Mouse (Mus musculus) urinary bladder, postnatal 4 days (tissue): ENCODE measurements at regions not wholly inside any gene's neighbourhood (a gene's known extent, or its start where the extent isn't known, plus 50 kb on each side); places are given as distances from the start of the nearest gene placed in this dataset.

ENCODE experiments used
- DNase-seq, 2 experiments: peaks; one replicate each; pipeline ENCODE4 v3.0.0; 2021 to 2022; ENCODE audit warnings: low spot score in 2 of 2

- DNase-seq, result no peak
These were observed 166.0 kb downstream of the Mreg start for GRCm38 (mm10) chr1:72046072-72046471.

GRCm38 (mm10) chr1:72038518-72038917 lies 173.6 kb downstream of the Mreg start:
- no peak for DNase-seq

GRCm38 (mm10) chr1:72036600-72036999 lies 175.5 kb downstream of the Mreg start:
- DNase-seq, result no peak

GRCm38 (mm10) chr1:72036141-72036540 lies 176.0 kb downstream of the Mreg start:
- no peak for DNase-seq

GRCm38 (mm10) chr1:72033941-72034340 lies 178.2 kb downstream of the Mreg start:
- DNase-seq, result no peak

GRCm38 (mm10) chr1:72032214-72032613 lies 179.9 kb downstream of the Mreg start:
- DNase-seq, result no peak

GRCm38 (mm10) chr1:72030763-72031405 lies 181.2 kb downstream of the Mreg start:
- no peak for DNase-seq

- no peak for DNase-seq
These were observed 182.5 kb downstream of the Mreg start for GRCm38 (mm10) chr1:72029625-72030024.

- DNase-seq, result no peak
These were observed 185.2 kb downstream of the Mreg start for GRCm38 (mm10) chr1:72026861-72027260.

GRCm38 (mm10) chr1:72022631-72023030 lies 189.5 kb downstream of the Mreg start:
- DNase-seq, result no peak

- no peak for DNase-seq
These were observed 193.5 kb downstream of the Mreg start for GRCm38 (mm10) chr1:72018479-72019222.

GRCm38 (mm10) chr1:72017814-72018478 lies 194.2 kb downstream of the Mreg start:
- DNase-seq, result no peak

GRCm38 (mm10) chr1:72015471-72015870 lies 196.6 kb downstream of the Mreg start:
- no peak for DNase-seq

- no peak for DNase-seq
These were observed 197.5 kb downstream of the Mreg start for GRCm38 (mm10) chr1:72014580-72014979.

GRCm38 (mm10) chr1:72013863-72014262 lies 198.2 kb downstream of the Mreg start:
- DNase-seq, result no peak

GRCm38 (mm10) chr1:72012710-72013109 lies 199.4 kb downstream of the Mreg start:
- DNase-seq, result no peak

GRCm38 (mm10) chr1:72009270-72009928 lies 202.7 kb downstream of the Mreg start:
- DNase-seq, result no peak

- no peak for DNase-seq
These were observed 205.3 kb downstream of the Mreg start for GRCm38 (mm10) chr1:72006696-72007291.

GRCm38 (mm10) chr1:72005956-72006355 lies 206.2 kb downstream of the Mreg start:
- DNase-seq, result no peak

- DNase-seq, result no peak
These were observed 206.6 kb downstream of the Mreg start for GRCm38 (mm10) chr1:72005550-72005949.

- DNase-seq, result no peak
These were observed 208.5 kb downstream of the Mreg start for GRCm38 (mm10) chr1:72003424-72004278.
